Mouse (Mus musculus): Measurements from ENCODE around the gene Ppp6r3. TPM values are rescaled to one million over a fixed set of nuclear protein-coding genes. Genes with fewer than 3 reads are reported as not detected.

Gene Ppp6r3
- polyA plus RNA-seq, 1 experiment from 2014 or later = 60.1 TPM

GRCm38 (mm10) chr19:3564309-3564708, 11.2 kb downstream of the Ppp6r3 start:
- Histone ChIP-seq H3K4me3 (no peak overlapping the region), H3K4me2 (no peak overlapping the region), H3K9ac (no peak overlapping the region), H3K27me3 (no peaks in the 10 kb centered on the region), H3K36me3 (peaks cover 4% of the 10 kb centered on the region), H3K4me1 (peaks cover 53% of the 10 kb centered on the region), H3K9me3 (no peaks in the 10 kb centered on the region), H3K27ac (peak overlapping the region; percentile 10; the same call in 1 of the 2 replicates)
- peak; percentile 59 for ATAC-seq (ENCODE audit: borderline replicate concordance, extremely low read depth, low FRiP score, low TSS enrichment)
- WGBS = 32% methylated on average over 3 of the region's 3 CpGs

- Histone ChIP-seq H3K4me1 (peaks cover 41% of the 10 kb centered on the region), H3K27ac (0 out of 2 replicates have a peak overlapping the region, but pooled peaks have one; percentile 29), H3K27me3 (no peaks in the 10 kb centered on the region), H3K4me2 (no peak overlapping the region; the same call in 1 of the 2 replicates), H3K9me3 (no peaks in the 10 kb centered on the region), H3K36me3 (peaks cover 4% of the 10 kb centered on the region), H3K9ac (no peak overlapping the region), H3K4me3 (no peak overlapping the region)
- peak; percentile 35; the same call in 1 of the 2 replicates for ATAC-seq (ENCODE audit: borderline replicate concordance, extremely low read depth, low FRiP score, low TSS enrichment)
- 81% methylated on average over 6 of the region's 6 CpGs for WGBS
Measured at GRCm38 (mm10) chr19:3562752-3563151, 12.8 kb downstream of the Ppp6r3 start.

DNA sequence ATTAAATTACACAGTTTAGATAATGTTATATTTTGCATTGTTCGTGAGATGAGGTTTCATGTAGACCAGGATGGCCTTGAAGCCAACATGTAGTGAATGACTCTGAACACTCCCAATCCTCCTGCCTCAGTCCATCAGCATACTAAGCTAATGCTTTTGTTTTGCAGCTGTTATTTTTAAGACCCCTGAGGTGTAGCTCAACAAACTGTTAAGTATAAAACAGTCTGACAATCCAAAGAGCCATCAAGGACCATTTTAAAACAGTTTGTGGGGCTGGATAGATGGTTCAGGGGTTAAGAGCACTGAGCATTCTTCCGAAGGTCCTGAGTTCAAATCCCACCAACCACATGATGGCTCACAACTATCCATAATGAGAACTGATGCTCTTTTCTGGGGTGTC, 13.3 kb downstream of the Ppp6r3 start:
- H3K9ac ChIP-seq = no peak overlapping the region
- H3K4me3 ChIP-seq = no peak overlapping the region
- 94% methylated on average over 2 of the region's 2 CpGs for WGBS
- no peak for ATAC-seq (ENCODE audit: borderline replicate concordance, extremely low read depth, low FRiP score, low TSS enrichment)
- H3K27me3 ChIP-seq = no peaks in the 10 kb centered on the region
- H3K9me3 ChIP-seq = no peaks in the 10 kb centered on the region
- H3K36me3 ChIP-seq = peaks cover 4% of the 10 kb centered on the region
- H3K4me2 ChIP-seq = no peak overlapping the region
- peaks cover 40% of the 10 kb centered on the region for H3K4me1 ChIP-seq
- H3K27ac ChIP-seq = no peak overlapping the region

- no peak overlapping the region for H3K27ac ChIP-seq
- 84% methylated on average over 2 of the region's 2 CpGs for WGBS
Measured at GRCm38 (mm10) chr19:3556169-3556827, 19.3 kb downstream of the Ppp6r3 start.

DNA sequence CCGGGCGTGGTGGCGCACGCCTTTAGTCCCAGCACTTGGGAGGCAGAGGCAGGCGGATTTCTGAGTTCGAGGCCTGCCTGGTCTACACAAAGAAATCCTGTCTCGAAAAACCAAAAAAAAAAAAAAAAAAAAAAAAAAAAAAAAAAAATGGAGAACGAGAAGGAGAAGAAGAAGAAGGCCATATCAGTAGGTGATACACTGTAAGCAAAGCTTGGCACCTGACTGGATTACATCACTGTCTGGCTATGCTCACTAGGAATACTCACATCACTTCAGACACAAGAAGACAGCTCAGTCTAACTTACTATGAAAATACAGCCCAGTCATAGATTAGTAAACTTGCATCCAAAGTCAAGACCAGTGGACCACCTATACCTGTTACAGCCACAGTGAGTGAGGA, 20.8 kb downstream of the Ppp6r3 start:
- Histone ChIP-seq H3K4me3 (no peak overlapping the region), H3K27me3 (no peaks in the 10 kb centered on the region), H3K36me3 (peaks cover under 1% of the 10 kb centered on the region), H3K4me2 (no peak overlapping the region), H3K4me1 (peaks cover 18% of the 10 kb centered on the region), H3K9ac (no peak overlapping the region), H3K9me3 (no peaks in the 10 kb centered on the region), H3K27ac (no peak overlapping the region)
- 97% methylated on average over 7 of the region's 8 CpGs for WGBS
- no peak for ATAC-seq (ENCODE audit: borderline replicate concordance, extremely low read depth, low FRiP score, low TSS enrichment)

More at GRCm38 (mm10) chr19:3556169-3556827, 19.3 kb downstream of the Ppp6r3 start:
- no peak for ATAC-seq (ENCODE audit: borderline replicate concordance, extremely low read depth, low FRiP score, low TSS enrichment)
- Histone ChIP-seq H3K4me1 (peaks cover 18% of the 10 kb centered on the region), H3K4me3 (no peak overlapping the region), H3K9me3 (no peaks in the 10 kb centered on the region), H3K36me3 (peaks cover 4% of the 10 kb centered on the region), H3K27me3 (no peaks in the 10 kb centered on the region), H3K9ac (no peak overlapping the region), H3K4me2 (no peak overlapping the region)

DNA sequence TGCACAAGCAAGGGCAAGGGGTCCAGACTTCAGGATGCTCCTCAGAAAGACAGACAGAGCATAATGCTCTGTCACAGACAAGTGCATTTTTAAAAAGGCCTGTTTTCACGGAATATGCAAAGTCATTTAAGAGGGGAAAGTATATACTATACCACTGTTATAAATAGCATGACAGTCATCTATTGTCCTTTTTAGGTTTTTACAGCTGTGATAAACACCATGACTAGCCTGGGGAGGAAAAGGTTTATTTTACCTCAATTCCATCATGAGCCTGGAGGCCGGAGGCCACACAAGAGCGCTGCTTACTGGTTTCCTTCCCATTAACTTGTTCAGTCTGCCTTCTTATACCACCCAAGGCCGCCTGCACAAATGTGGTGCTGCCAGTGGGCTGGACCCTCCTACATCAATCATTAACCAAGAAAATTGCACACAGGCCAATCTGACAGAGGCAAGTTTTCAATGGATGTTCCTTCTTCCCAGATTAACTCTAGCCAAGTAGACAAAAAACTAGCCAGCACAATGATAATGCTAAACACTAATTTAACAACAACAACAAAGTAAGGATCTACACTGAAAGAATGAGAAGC, 23.9 kb downstream of the Ppp6r3 start:
- Histone ChIP-seq H3K9me3 (no peaks in the 10 kb centered on the region), H3K36me3 (no peaks in the 10 kb centered on the region), H3K27ac (no peak overlapping the region), H3K4me1 (peaks cover 12% of the 10 kb centered on the region), H3K27me3 (no peaks in the 10 kb centered on the region), H3K4me2 (no peak overlapping the region), H3K9ac (no peak overlapping the region), H3K4me3 (no peak overlapping the region)
- no peak for ATAC-seq (ENCODE audit: borderline replicate concordance, extremely low read depth, low FRiP score, low TSS enrichment)
- WGBS = 38% methylated on average over 4 of the region's 4 CpGs

DNA sequence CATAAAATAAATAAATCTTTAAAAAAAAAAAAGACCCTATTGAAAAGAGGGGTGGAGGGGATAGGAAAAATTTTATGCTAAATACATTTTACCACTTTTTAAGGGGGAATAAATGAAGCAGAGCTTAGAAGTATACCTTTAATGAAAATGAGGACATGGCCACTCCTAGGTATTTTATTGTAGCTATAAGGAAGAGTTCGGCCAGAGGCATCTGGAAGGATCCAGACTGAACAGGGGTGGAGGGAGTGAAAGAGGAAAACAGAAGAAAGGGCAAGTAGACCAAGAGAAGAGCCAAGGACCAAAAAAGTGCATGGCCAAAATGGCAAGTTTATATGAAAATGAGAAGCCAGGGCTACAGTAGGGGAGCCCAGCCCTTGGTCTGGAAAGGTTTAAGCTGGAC, 25.4 kb downstream of the Ppp6r3 start:
- WGBS = 96% methylated on average over 1 of the region's 1 CpGs
- H3K27me3 ChIP-seq = no peaks in the 10 kb centered on the region
- ATAC-seq (ENCODE audit: borderline replicate concordance, extremely low read depth, low FRiP score, low TSS enrichment) = no peak
- H3K4me1 ChIP-seq = peaks cover 7% of the 10 kb centered on the region
- H3K9ac ChIP-seq = no peak overlapping the region
- H3K27ac ChIP-seq = no peak overlapping the region
- H3K4me3 ChIP-seq = no peak overlapping the region
- H3K9me3 ChIP-seq = no peaks in the 10 kb centered on the region
- no peaks in the 10 kb centered on the region for H3K36me3 ChIP-seq
- no peak overlapping the region for H3K4me2 ChIP-seq

DNA sequence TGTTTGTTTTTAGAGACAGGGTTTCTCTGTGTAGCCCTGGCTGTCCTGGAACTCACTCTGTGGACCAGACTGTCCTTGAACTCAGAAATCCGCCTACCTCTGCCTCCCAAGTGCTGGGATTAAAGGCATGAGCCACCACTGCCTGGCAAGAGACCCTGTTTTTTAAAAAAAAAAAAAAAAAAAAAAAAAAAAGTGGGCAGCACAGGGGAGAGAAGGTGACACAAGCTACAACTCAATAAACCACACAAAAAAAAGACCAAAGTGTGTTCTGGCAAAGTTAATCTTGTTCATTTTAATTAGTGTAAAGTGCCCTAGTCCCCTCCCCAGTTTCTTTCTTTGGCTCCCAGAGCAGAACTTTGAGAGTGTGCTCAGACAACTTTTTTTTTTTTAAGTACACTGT, 26.3 kb downstream of the Ppp6r3 start:
- Histone ChIP-seq H3K4me2 (no peak overlapping the region), H3K36me3 (no peaks in the 10 kb centered on the region), H3K4me3 (no peak overlapping the region), H3K27me3 (no peaks in the 10 kb centered on the region), H3K27ac (no peak overlapping the region), H3K4me1 (peaks cover 7% of the 10 kb centered on the region), H3K9me3 (no peaks in the 10 kb centered on the region), H3K9ac (no peak overlapping the region)
- ATAC-seq (ENCODE audit: borderline replicate concordance, extremely low read depth, low FRiP score, low TSS enrichment) = no peak
- 82% methylated on average over 1 of the region's 1 CpGs for WGBS

- Histone ChIP-seq H3K4me3 (no peak overlapping the region), H3K4me2 (no peak overlapping the region), H3K9ac (no peak overlapping the region), H3K36me3 (peaks cover 7% of the 10 kb centered on the region; the same call in 1 of the 2 replicates), H3K27ac (no peak overlapping the region), H3K4me1 (peaks cover 7% of the 10 kb centered on the region), H3K27me3 (no peaks in the 10 kb centered on the region), H3K9me3 (no peaks in the 10 kb centered on the region)
- WGBS = 92% methylated on average over 1 of the region's 1 CpGs
- no peak for ATAC-seq (ENCODE audit: borderline replicate concordance, extremely low read depth, low FRiP score, low TSS enrichment)
Measured at GRCm38 (mm10) chr19:3548311-3548710, 27.2 kb downstream of the Ppp6r3 start.

GRCm38 (mm10) chr19:3544995-3545394, 30.6 kb downstream of the Ppp6r3 start:
- no peak for ATAC-seq (ENCODE audit: borderline replicate concordance, extremely low read depth, low FRiP score, low TSS enrichment)
- no peak overlapping the region for H3K4me2 ChIP-seq
- 89% methylated on average over 2 of the region's 2 CpGs for WGBS
- no peaks in the 10 kb centered on the region for H3K9me3 ChIP-seq
- H3K4me1 ChIP-seq = no peaks in the 10 kb centered on the region
- no peaks in the 10 kb centered on the region for H3K27me3 ChIP-seq
- H3K9ac ChIP-seq = no peak overlapping the region
- H3K27ac ChIP-seq = no peak overlapping the region
- peaks cover 24% of the 10 kb centered on the region for H3K36me3 ChIP-seq
- H3K4me3 ChIP-seq = no peak overlapping the region

DNA sequence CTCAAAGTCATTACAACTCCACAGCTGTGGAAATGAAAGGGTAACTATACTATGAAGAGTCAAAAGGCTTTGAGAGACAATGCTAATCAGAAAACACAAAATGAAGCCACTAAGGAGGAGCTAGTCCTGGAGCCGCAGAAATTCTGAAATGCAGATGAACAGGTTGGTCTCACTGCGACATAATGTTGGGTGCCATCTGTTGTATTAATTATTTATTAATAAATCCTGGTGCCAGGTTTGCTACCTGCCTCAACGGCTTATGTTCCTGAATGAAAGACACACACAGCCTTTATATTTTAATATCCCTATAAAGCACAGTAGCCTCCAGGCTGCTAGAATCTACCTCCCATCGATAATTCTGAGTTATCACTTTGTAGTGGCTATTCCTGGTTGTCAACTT, 33.0 kb downstream of the Ppp6r3 start:
- no peak overlapping the region for H3K4me3 ChIP-seq

DNA sequence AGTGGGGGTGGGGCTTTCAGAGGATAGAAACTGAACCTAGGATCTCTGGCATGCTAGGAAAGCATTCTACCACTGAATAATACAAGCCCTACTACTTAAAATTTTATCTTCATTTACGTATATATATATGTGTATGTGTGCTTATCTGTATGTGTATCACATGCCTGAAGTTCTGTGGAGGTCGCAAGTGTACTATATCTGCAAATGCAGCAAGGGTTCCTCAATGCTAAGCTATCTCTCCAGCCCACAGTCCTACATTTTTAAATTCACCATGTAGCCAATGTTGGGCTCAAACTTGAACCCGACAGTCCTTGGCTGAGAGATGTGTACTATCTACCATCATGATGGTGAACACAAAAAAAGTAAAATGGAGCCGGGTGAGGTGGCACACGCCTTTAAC, 34.6 kb downstream of the Ppp6r3 start:
- H3K4me2 ChIP-seq = no peak overlapping the region
- no peaks in the 10 kb centered on the region for H3K27me3 ChIP-seq
- 92% methylated on average over 5 of the region's 5 CpGs for WGBS
- H3K4me1 ChIP-seq = no peaks in the 10 kb centered on the region
- no peak for ATAC-seq (ENCODE audit: borderline replicate concordance, extremely low read depth, low FRiP score, low TSS enrichment)
- no peaks in the 10 kb centered on the region for H3K9me3 ChIP-seq
- no peak overlapping the region for H3K4me3 ChIP-seq
- H3K36me3 ChIP-seq = peaks cover 24% of the 10 kb centered on the region
- no peak overlapping the region for H3K27ac ChIP-seq
- H3K9ac ChIP-seq = no peak overlapping the region

More for the DNA sequence above, 33.0 kb downstream of the Ppp6r3 start:
- Histone ChIP-seq H3K9me3 (no peaks in the 10 kb centered on the region), H3K4me2 (no peak overlapping the region), H3K27ac (no peak overlapping the region), H3K4me1 (no peaks in the 10 kb centered on the region), H3K36me3 (peaks cover 24% of the 10 kb centered on the region), H3K27me3 (no peaks in the 10 kb centered on the region), H3K9ac (no peak overlapping the region)
- WGBS = 95% methylated on average over 4 of the region's 4 CpGs
- ATAC-seq (ENCODE audit: borderline replicate concordance, extremely low read depth, low FRiP score, low TSS enrichment) = no peak

All from lung, embryonic 15.5 days (tissue).